Mouse (Mus musculus): Measurements from ENCODE around the gene Sccpdh.
A peak's percentile ranks its signal among the peaks of the same experiment; 100 is the strongest.
"Not testable (repeated sequence)": the region's sequence is repeated elsewhere in the genome, so short reads cannot be mapped to it uniquely, and the experiment has no call there.

The Sccpdh gene

GRCm38 (mm10) chr1:179668013-179668805, at the start of gene Sccpdh:
Gene Sccpdh (plus strand): TSS chr1:179668210.
- peak; percentile 86 for DNase-seq (ENCODE audit: low spot score in 2 of 2)

- peak in 1 of 2 experiments; percentile 52 for DNase-seq (ENCODE audit: low spot score in 2 of 2)
Observed at GRCm38 (mm10) chr1:179622665-179623064, 45.3 kb upstream of the Sccpdh start.

GRCm38 (mm10) chr1:179623657-179624056, 44.4 kb upstream of the Sccpdh start:
- DNase-seq (ENCODE audit: low spot score in 2 of 2) = peak in 1 of 2 experiments; percentile 59

GRCm38 (mm10) chr1:179624354-179624753, 43.7 kb upstream of the Sccpdh start:
- DNase-seq (ENCODE audit: low spot score in 2 of 2) = peak in 1 of 2 experiments; percentile 61

GRCm38 (mm10) chr1:179627855-179628254, 40.2 kb upstream of the Sccpdh start:
- DNase-seq (ENCODE audit: low spot score in 2 of 2) = peak in 1 of 2 experiments; percentile 19

GRCm38 (mm10) chr1:179628438-179629106, 39.4 kb upstream of the Sccpdh start:
- DNase-seq (ENCODE audit: low spot score in 2 of 2) = peak in 1 of 2 experiments; percentile 35

- peak in 1 of 2 experiments; percentile 50 for DNase-seq (ENCODE audit: low spot score in 2 of 2)
Observed at GRCm38 (mm10) chr1:179629276-179629675, 38.7 kb upstream of the Sccpdh start.

- DNase-seq (ENCODE audit: low spot score in 2 of 2) = peak in 1 of 2 experiments; percentile 50
Observed at GRCm38 (mm10) chr1:179632746-179633413, 35.1 kb upstream of the Sccpdh start.

- DNase-seq (ENCODE audit: low spot score in 2 of 2) = peak in 1 of 2 experiments; percentile 50
Observed at GRCm38 (mm10) chr1:179633414-179633752, 34.6 kb upstream of the Sccpdh start.

- DNase-seq (ENCODE audit: low spot score in 2 of 2) = peak in 1 of 2 experiments; percentile 50
Observed at GRCm38 (mm10) chr1:179634159-179634558, 33.9 kb upstream of the Sccpdh start.

- DNase-seq (ENCODE audit: low spot score in 2 of 2) = peak in 1 of 2 experiments; percentile 44
Observed at GRCm38 (mm10) chr1:179642726-179643125, 25.3 kb upstream of the Sccpdh start.

- peak in 1 of 2 experiments; percentile 50 for DNase-seq (ENCODE audit: low spot score in 2 of 2)
Observed at GRCm38 (mm10) chr1:179644151-179644550, 23.9 kb upstream of the Sccpdh start.

- peak; percentile 65 to 81 for DNase-seq (ENCODE audit: low spot score in 2 of 2)
Observed at GRCm38 (mm10) chr1:179645101-179645979, 22.7 kb upstream of the Sccpdh start.

- no peak for DNase-seq (ENCODE audit: low spot score in 2 of 2)
Observed at GRCm38 (mm10) chr1:179645980-179646268, 22.1 kb upstream of the Sccpdh start.

- DNase-seq (ENCODE audit: low spot score in 2 of 2) = not testable (repeated sequence)
Observed at GRCm38 (mm10) chr1:179648678-179649077, 19.3 kb upstream of the Sccpdh start.

- no peak for DNase-seq (ENCODE audit: low spot score in 2 of 2)
Observed at GRCm38 (mm10) chr1:179649324-179649723, 18.7 kb upstream of the Sccpdh start.

GRCm38 (mm10) chr1:179650284-179650683, 17.7 kb upstream of the Sccpdh start:
- no peak for DNase-seq (ENCODE audit: low spot score in 2 of 2)

- DNase-seq (ENCODE audit: low spot score in 2 of 2) = peak in 1 of 2 experiments; percentile 50
Observed at GRCm38 (mm10) chr1:179651224-179651623, 16.8 kb upstream of the Sccpdh start.

- DNase-seq (ENCODE audit: low spot score in 2 of 2) = no peak
Observed at GRCm38 (mm10) chr1:179663065-179663464, 4.9 kb upstream of the Sccpdh start.

GRCm38 (mm10) chr1:179664309-179664930, 3.6 kb upstream of the Sccpdh start:
- DNase-seq (ENCODE audit: low spot score in 2 of 2) = peak in 1 of 2 experiments; percentile 22

GRCm38 (mm10) chr1:179666971-179667370, 1.0 kb upstream of the Sccpdh start:
- DNase-seq (ENCODE audit: low spot score in 2 of 2) = peak in 1 of 2 experiments; percentile 16
